Mouse (Mus musculus) neural tube, embryonic 10.5 days (tissue): Measurements from ENCODE around the gene Chn1.

Experiments used
- DNase-seq: peaks from one replicate; pipeline ENCODE4 v3.0.0-alpha.2; 2017; ENCODE audit warnings: low spot score; ENCODE audit errors: extremely low spot score

Chn1 gene

DNA sequence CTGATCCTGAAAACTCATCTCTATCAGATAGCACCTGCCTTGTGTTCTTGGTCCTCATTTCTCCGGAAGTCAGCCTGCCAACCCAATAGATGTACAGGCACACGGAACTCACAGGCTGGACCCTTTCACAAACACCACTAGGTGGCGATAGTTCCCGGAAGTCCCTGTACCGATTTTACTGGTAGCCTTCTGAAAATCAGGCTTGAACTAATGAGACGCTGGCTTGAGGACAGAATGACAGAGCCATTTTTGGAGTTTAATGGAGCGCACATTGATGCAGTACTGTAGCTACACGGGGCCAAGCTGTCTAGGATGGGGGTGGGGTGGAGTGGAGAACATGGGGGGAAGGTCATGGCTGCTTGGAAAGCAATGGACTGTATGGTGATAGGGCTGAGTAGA is 213.5 kb downstream of the Chn1 start:
- DNase-seq = peak; percentile 73

DNA sequence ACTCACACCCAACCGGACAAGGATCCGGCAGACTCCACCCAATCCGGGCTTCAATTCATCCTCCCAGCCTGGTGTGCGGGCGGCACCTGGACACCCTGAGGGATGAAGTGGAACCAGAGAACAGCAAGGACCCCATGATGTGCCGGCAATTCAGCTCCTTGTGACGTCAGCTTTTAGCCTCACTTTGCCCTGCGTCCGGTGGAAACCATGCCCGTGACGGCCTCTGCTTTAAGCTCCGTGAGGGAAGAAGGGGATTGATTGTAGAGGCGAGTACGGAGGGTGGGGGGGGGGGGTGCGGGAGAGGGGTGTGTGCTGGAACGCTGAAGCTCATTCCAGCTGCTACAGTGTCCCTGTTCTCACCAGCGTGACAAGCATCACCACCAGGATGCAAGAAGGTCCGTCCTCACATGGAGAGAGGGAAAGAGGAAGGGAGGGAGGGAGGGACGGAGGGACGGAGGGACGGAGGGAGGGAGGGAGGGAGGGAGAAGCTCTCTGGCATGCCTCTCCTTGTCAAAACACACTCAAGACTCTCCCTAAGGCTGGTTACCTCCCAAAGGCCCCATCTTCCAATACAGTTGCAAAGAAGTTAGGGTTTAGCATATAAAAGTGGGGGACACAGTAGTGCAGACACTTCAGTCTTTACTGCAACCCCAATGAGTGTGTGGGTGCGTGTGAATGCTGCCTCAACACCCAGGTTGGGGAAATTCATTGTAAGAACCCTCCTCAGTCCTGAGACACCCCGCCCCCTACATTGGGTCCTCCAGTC is 214.1 kb downstream of the Chn1 start:
- DNase-seq = peak; percentile 50
